Mouse (Mus musculus) liver, embryonic 15.5 days (tissue): ENCODE data around the gene Tbx1. TPM values are rescaled to one million over a fixed set of nuclear protein-coding genes. Genes with fewer than 3 reads are reported as not detected.

Source experiments
- ATAC-seq: fragments of 200-750 bp; cut with Nextera tagmentation; 2 replicates; pipeline ENCODE4 v1.8.0; 2017; ENCODE audit warnings: moderate number of reproducible peaks, mild to moderate bottlenecking, moderate library complexity; ENCODE audit not compliant: insufficient read depth
- H3K27ac ChIP-seq: fragments of 300-500 bp; sonication (generic); replicated peaks from 2 replicates; pipeline ENCODE4 v1.5.1; 2015; ENCODE audit warnings: mild to moderate bottlenecking, inconsistent platforms
- H3K27me3 ChIP-seq: fragments of 300-500 bp; sonication (generic); 2 replicates; pipeline ENCODE4 v1.6.1; 2015; ENCODE audit warnings: mild to moderate bottlenecking, inconsistent platforms
- H3K36me3 ChIP-seq: fragments of 300-500 bp; sonication (generic); replicated peaks from 2 replicates; pipeline ENCODE4 v1.6.1; 2015; ENCODE audit warnings: moderate library complexity, mild to moderate bottlenecking, inconsistent platforms
- H3K4me1 ChIP-seq: fragments of 300-500 bp; sonication (generic); replicated peaks from 2 replicates; pipeline ENCODE4 v1.6.1; 2015; ENCODE audit warnings: inconsistent platforms
- H3K4me2 ChIP-seq: fragments of 300-500 bp; sonication (generic); 2 replicates; pipeline ENCODE4 v1.6.1; 2015; ENCODE audit warnings: moderate library complexity, mild to moderate bottlenecking, inconsistent platforms
- H3K4me3 ChIP-seq: fragments of 300-500 bp; sonication (generic); replicated peaks from 2 replicates; pipeline ENCODE4 v1.5.1; 2015; ENCODE audit warnings: mild to moderate bottlenecking, inconsistent platforms
- H3K9ac ChIP-seq: fragments of 300-500 bp; sonication (generic); 2 replicates; pipeline ENCODE4 v1.6.1; 2015; ENCODE audit warnings: moderate library complexity, mild to moderate bottlenecking, inconsistent platforms
- H3K9me3 ChIP-seq: fragments of 300-500 bp; sonication (generic); replicated peaks from 2 replicates; pipeline ENCODE4 v1.6.1; 2016; ENCODE audit warnings: inconsistent platforms
- WGBS: fragments of 180-500 bp; shearing (Covaris S2); methylation state at CpG from one replicate; pipeline ENCODE4 v1.1.7; 2015; ENCODE audit warnings: mixed read lengths; ENCODE audit not compliant: insufficient replicate concordance; 5-methylcytosine and 5-hydroxymethylcytosine counted together
- polyA plus RNA-seq: library from polyadenylated mRNA; unstranded; fragments of >200 nt; fragmentation: Nextera tagmentation; extraction: Ambion mirVana; gene quantifications from 2 replicates; pipeline ENCODE4 v1.2.1, GENCODE M21; 2015

Tbx1 gene
- polyA plus RNA-seq, 1 experiment from 2014 or later, result 0.23 TPM

DNA sequence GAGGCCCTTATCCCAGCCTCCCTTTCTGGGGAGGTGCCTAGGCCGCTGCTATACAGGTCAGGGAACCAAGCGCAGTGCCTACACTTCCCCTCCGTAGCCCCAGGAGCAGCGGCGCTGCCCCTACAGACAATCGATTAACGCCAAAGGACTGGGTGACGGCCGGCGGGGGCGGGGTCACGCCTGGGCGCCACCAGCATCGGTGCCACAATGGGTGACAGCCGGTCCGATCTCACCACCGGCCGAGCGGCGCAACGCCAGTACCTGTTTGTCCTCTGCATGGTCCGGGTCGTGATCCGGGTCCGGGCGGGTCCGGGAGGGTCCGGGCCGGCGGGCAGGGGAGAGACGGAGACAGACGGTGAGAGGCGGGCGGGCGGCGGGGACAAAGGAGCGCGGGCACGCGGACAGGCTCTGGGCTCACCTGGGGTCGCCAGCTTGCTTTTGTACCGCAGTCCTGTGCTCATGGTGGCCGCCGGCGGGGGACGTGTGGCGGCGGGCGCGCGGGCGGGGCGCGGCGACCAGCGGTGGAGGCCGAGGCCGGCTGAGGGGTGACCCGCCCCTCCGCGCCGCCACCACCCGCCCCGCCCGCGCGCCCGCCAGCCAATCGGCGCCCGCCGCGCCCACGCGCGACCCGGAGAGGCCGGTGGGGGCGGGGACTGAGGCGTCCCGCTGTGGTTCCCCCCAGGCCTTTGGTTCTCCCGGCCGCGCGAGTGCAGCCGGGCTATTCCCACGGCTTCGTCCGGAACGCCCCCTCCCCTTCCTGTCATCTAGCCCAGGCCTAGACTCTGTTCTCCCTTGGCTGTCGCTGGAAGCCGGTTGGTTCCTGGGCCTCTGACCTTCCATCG is 39.1 kb upstream of the Tbx1 start, which contains the start of gene Sept5:
Gene Sept5, minus strand, starts transcription at position 565 of the 842 bp plus-strand sequence.
- Histone ChIP-seq H3K27me3 (peaks cover 84% of the 10 kb centered on the region), H3K9me3 (no peaks in the 10 kb centered on the region), H3K4me2 (peak within 1 kb of the TSS; percentile 77), H3K4me3 (peak within 1 kb of the TSS; percentile 58), H3K36me3 (no peaks in the 10 kb centered on the region), H3K27ac (no peak within 1 kb of the TSS), H3K4me1 (peaks cover 35% of the 10 kb centered on the region), H3K9ac (no peak within 1 kb of the TSS)
- under 1% methylated on average over 74 of the region's 93 CpGs for WGBS
- peak; percentile 56; the same call in 1 of the 2 replicates for ATAC-seq

DNA sequence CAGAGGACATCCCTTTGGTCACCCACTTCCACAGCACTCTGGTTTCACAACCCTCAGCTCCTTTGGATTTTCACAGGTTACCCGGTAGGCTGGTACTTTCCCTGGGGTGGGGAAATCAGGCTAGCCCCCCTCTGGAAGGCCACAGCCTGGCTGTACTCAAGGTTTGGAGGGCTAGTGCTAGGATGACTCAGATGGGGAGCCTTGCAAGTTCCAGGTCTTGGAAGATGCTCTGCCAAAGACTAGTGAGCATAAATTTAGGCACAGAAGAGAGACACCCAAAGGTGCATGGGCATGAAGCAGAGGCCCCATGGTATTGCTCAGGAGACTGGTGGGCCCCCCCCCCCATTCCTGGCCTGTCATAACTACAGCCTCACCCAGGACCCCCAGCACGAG is 38.5 kb upstream of the Tbx1 start:
- H3K36me3 ChIP-seq, result no peaks in the 10 kb centered on the region
- H3K9me3 ChIP-seq, result no peaks in the 10 kb centered on the region
- H3K27me3 ChIP-seq, result peaks cover 91% of the 10 kb centered on the region
- 42% methylated on average over 2 of the region's 2 CpGs for WGBS
- ATAC-seq, result no peak
- peaks cover 35% of the 10 kb centered on the region for H3K4me1 ChIP-seq
- H3K9ac ChIP-seq, result no peak overlapping the region
- H3K4me3 ChIP-seq, result peak overlapping the region; percentile 58
- peak overlapping the region; percentile 77 for H3K4me2 ChIP-seq
- no peak overlapping the region for H3K27ac ChIP-seq

DNA sequence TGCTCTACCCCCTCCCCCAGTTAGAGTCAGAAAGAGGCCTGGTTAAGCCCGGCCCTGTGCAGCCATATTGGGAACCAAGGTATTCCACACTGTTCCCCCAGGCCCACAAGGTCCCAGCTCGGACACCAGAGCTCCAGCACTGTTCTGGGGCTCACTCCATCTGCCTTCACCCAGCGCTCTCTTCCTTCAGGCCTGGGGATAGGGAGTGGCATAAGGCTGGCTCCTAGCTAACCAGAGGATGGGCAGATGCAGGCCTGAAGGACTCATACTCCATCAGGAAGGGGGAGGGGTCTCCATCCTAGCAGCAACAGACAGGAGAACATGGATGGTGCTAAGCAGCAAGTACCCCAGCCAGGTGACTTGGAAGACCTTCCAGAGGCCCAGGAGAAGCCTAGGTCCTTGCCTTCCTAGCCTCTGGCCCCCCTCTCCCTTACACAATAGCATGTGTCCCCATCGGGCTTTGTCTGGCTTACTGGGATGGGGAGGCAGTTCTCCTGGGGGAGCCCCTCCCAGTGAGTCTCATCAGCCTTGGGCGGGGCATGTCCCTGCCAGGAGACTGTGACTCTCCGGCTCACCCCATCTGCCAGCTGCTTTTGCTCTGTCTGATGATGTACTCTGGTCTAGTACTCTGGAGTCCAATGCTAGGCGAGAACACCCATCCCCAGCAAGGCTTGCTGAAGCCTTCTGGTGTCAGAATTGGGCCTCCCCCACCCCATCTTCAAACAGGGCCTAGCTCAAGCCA is 37.9 kb upstream of the Tbx1 start:
- Histone ChIP-seq H3K9me3 (no peaks in the 10 kb centered on the region), H3K9ac (no peak overlapping the region), H3K4me1 (peaks cover 35% of the 10 kb centered on the region), H3K27ac (no peak overlapping the region), H3K27me3 (peaks cover 96% of the 10 kb centered on the region), H3K4me2 (peak overlapping the region; percentile 77), H3K4me3 (peak overlapping the region; percentile 58), H3K36me3 (no peaks in the 10 kb centered on the region)
- ATAC-seq, result no peak
- 49% methylated on average over 7 of the region's 7 CpGs for WGBS

DNA sequence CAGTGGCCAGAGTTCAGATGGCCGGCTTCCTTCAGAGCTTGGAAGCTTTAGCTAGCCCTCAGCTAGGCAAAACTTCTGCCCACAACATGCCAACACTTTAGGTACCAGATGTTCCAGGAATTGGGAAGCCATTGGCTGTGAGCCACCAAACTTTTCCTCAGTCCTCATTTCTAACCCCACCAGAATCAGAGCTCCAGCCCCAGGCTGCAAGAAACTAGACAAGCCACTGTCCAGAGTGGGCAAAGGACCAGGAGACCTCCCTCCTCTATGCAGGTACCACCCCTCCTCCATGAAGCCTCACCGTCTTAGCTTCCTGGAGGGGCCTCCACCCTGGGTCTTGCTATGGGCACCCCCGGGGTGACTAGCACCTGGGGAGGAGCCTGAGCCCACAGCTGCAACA is 36.7 kb upstream of the Tbx1 start:
- H3K27ac ChIP-seq, result no peak overlapping the region
- H3K9ac ChIP-seq, result no peak overlapping the region
- no peak overlapping the region for H3K4me3 ChIP-seq
- H3K9me3 ChIP-seq, result no peaks in the 10 kb centered on the region
- peaks cover 97% of the 10 kb centered on the region for H3K27me3 ChIP-seq
- peaks cover 36% of the 10 kb centered on the region for H3K4me1 ChIP-seq
- H3K36me3 ChIP-seq, result no peaks in the 10 kb centered on the region
- peak overlapping the region; percentile 72; the same call in 1 of the 2 replicates for H3K4me2 ChIP-seq
- no peak for ATAC-seq
- WGBS, result 48% methylated on average over 3 of the region's 3 CpGs

DNA sequence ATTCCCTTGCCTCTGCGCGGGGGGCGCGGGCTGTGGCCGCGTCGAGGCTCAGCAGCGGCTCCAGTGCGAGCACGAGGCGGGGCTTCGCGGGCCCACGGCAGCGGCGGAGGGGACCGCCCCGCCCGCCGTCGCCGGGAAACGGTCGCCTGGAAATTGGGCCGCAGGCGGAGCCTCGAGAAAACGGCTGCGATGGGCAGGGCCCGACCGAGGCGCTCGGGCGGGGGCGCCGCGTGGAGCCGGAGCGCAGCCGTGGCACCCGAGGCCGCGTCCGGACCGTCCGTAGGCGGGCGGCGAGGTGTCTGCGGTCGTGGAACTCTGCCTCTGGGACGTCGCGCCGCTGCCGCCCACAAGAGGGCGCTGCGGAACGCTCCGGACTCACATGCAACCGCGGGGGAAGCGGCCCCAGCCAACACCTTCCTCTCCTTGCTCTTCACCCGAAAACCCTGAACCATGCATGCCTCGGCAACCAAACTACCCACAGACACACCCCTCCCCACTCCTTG is 36.0 kb upstream of the Tbx1 start, which contains the start of gene Gm49601:
Gene Gm49601, minus strand, starts transcription at position 52 of the 503 bp plus-strand sequence.
- Histone ChIP-seq H3K27me3 (peaks cover 100% of the 10 kb centered on the region), H3K4me2 (peak within 1 kb of the TSS; percentile 72), H3K9ac (no peak within 1 kb of the TSS), H3K36me3 (no peaks in the 10 kb centered on the region), H3K9me3 (no peaks in the 10 kb centered on the region), H3K27ac (no peak within 1 kb of the TSS), H3K4me3 (peak within 1 kb of the TSS; percentile 50), H3K4me1 (peaks cover 40% of the 10 kb centered on the region)
- WGBS, result under 1% methylated on average over 65 of the region's 65 CpGs
- peak; percentile 18; the same call in 1 of the 2 replicates for ATAC-seq

DNA sequence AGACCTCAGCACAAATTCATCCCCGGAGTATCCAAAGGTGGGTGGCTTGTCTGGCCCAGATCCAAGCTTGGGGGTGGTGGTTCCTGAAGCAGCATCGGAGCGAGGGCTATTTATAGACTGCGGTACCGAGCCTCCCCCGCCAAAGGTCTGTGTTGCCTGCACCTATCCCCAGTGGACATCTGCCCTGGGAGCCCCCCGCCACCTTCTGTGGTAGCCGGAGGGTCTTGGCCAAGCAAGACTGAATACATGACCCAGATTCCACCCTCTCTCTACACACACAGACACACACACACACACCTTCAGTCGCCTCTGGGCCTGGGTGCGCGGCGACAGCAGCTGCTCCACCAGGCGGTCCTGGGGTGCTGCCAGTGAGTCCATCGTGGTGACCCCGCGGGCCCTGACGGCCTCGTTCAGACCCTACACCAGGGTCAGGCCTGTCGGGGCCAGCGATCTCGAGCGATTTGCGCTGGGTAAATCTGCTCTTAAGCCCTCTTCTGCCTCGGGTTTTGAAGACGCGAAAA is 35.4 kb upstream of the Tbx1 start:
- 8% methylated on average over 26 of the region's 26 CpGs for WGBS
- Histone ChIP-seq H3K4me1 (peaks cover 42% of the 10 kb centered on the region), H3K4me2 (peak overlapping the region; percentile 72), H3K4me3 (peak overlapping the region; percentile 50), H3K36me3 (no peaks in the 10 kb centered on the region), H3K9me3 (no peaks in the 10 kb centered on the region), H3K9ac (no peak overlapping the region), H3K27me3 (peaks cover 100% of the 10 kb centered on the region), H3K27ac (no peak overlapping the region)
- no peak for ATAC-seq

DNA sequence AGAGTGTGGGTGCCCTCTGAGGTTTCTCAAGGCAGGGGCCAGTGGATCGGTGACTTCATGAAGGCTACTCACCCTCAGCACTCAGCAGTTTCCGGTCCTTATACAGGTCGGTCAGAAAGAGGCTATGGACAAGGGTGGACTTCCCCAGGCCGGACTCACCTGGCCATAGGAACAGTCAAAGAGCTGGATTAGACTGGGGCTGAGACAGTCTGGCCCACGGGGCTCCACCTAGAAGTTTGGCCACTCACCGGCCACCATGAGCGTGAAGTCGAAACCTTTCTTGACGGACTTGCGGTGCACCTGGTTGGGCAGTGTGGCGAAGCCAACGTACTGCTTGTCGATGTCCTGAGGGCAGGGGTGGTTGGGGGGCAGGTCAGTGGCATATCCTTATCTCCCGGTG is 34.6 kb upstream of the Tbx1 start:
- no peak overlapping the region for H3K27ac ChIP-seq
- 30% methylated on average over 14 of the region's 14 CpGs for WGBS

DNA sequence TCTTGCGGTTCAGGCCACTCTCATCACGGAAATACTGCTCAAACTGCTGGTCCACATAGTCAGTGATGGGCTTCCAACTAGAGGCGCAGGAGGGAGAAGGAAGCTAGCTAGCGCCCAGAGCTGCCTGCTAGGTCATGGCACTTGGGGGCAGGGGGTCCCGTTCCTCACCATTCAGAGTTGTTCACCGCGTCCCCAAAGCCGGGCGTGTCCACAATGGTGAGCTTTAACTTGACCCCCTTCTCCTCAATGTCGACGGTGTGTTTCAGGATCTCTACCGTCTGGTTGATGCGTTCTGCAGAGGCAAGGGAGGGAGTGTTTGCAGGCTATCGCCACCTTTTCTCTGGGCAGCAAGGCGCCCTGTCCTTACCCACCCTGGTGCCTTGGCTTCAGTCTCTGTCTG is 34.2 kb upstream of the Tbx1 start:
- ATAC-seq, result no peak
- Histone ChIP-seq H3K4me3 (no peak overlapping the region), H3K9ac (no peak overlapping the region), H3K9me3 (no peaks in the 10 kb centered on the region), H3K36me3 (no peaks in the 10 kb centered on the region), H3K27me3 (peaks cover 100% of the 10 kb centered on the region), H3K27ac (no peak overlapping the region), H3K4me2 (no peak overlapping the region), H3K4me1 (peaks cover 38% of the 10 kb centered on the region)
- 21% methylated on average over 15 of the region's 15 CpGs for WGBS

More for the DNA sequence above, 34.6 kb upstream of the Tbx1 start:
- Histone ChIP-seq H3K4me2 (no peak overlapping the region), H3K4me1 (peaks cover 42% of the 10 kb centered on the region), H3K4me3 (no peak overlapping the region), H3K9me3 (no peaks in the 10 kb centered on the region), H3K36me3 (no peaks in the 10 kb centered on the region), H3K27me3 (peaks cover 100% of the 10 kb centered on the region), H3K9ac (no peak overlapping the region)
- ATAC-seq, result no peak

DNA sequence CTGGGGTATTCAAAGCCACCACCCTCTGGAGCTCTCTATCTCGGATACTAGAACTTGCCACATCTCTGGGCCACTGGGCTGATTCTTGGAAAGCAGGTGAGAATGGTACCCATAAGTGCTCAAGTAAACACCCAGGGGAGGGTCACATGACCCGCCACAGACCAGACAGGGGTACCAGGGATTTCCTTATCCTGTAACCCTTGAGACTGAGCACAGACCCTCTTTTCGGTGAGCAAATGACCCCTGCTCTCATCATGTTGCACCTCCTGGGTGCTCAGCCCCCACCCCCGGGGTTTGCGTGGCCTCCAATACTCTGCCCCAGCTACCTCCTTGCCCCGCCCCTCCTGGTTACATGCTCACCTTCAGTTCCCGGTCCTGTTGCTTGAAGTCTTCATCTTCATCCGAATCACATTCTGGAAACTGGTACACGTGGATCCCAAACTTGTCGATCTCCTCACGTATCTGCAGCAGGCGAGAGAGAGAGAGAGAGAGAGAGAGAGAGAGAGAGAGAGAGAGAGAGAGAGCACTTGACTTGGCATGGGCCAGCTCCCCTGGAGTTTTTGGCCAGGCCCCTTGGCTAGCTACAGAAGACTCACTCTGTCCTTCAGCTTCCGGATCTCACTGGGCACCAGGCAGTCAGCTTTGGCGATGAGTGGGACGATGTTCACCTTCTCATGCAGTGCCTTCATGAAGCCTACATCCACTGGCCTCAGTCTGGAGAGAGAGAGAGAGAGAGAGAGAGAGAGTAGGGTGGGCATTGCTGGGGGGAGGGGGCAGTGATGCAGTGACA is 33.5 kb upstream of the Tbx1 start:
- Histone ChIP-seq H3K4me1 (peaks cover 32% of the 10 kb centered on the region), H3K4me2 (no peak overlapping the region), H3K36me3 (no peaks in the 10 kb centered on the region), H3K9ac (no peak overlapping the region), H3K4me3 (no peak overlapping the region), H3K9me3 (no peaks in the 10 kb centered on the region), H3K27me3 (peaks cover 100% of the 10 kb centered on the region), H3K27ac (no peak overlapping the region)
- ATAC-seq, result no peak
- WGBS, result 21% methylated on average over 15 of the region's 15 CpGs

DNA sequence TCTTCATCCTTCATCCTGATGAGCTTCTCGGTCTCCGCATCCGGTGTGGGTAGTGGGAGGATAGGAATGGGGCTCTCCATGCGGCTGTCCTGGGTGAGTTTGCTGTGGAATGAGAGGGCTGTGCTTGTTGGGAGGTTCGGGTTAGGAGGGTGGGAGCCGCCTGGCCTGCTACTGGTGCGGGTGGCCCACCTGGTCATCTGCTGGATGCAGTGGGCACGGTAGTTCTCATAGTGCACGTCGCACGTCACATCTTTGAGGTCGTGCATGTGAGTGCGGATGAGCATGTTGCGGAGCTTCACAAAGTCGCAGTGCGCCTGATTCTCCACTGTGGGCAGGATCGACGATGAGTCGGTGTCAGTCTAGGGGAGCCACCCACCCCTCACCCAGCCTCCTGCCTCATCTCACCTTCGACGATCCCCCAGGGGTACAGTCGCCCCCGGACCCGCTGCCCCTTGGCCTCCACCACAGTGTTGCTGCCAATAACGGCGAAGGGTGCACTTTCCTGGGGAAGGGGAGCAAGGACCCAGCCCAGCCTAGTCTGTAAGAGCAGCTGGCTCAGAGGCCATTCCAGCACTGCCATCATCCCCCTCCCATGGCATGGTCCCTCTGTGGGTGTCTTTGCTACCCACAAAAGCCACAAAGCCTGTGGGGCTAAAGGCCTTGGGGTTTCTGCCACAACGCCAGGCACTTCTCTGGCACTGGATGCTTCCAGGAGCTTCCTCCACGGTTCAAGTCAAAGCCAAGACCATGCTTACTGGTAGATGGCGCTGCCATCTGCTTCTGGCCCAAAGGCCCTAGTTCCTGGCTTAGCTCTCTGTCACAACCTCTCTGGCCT is 32.7 kb upstream of the Tbx1 start:
- ATAC-seq, result no peak
- Histone ChIP-seq H3K27ac (no peak overlapping the region), H3K27me3 (peaks cover 100% of the 10 kb centered on the region), H3K9ac (no peak overlapping the region), H3K4me1 (peaks cover 29% of the 10 kb centered on the region), H3K9me3 (no peaks in the 10 kb centered on the region), H3K36me3 (no peaks in the 10 kb centered on the region), H3K4me3 (no peak overlapping the region), H3K4me2 (no peak overlapping the region)
- WGBS, result 17% methylated on average over 29 of the region's 29 CpGs
